Mouse (Mus musculus) stomach, embryonic 15.5 days (tissue): ENCODE data around the gene Abca5. TPM values are rescaled to one million over a fixed set of nuclear protein-coding genes. Genes with fewer than 3 reads are reported as not detected.

Experiments used
- ATAC-seq: fragments of 200-750 bp; cut with Nextera tagmentation; 2 replicates; pipeline ENCODE4 v1.8.0; 2017; ENCODE audit warnings: low read depth, moderate number of reproducible peaks, moderate TSS enrichment; ENCODE audit not compliant: insufficient read depth, low FRiP score
- H3K27ac ChIP-seq: fragments of 300-500 bp; sonication (generic); 2 replicates; pipeline ENCODE4 v1.5.1; 2015; ENCODE audit warnings: mild to moderate bottlenecking, inconsistent platforms
- H3K27me3 ChIP-seq: fragments of 300-500 bp; sonication (generic); replicated peaks from 2 replicates; pipeline ENCODE4 v1.6.1; 2015; ENCODE audit warnings: inconsistent platforms
- H3K36me3 ChIP-seq: fragments of 300-500 bp; sonication (generic); 2 replicates; pipeline ENCODE4 v1.6.1; 2015; ENCODE audit warnings: inconsistent platforms
- H3K4me1 ChIP-seq: fragments of 300-500 bp; sonication (generic); 2 replicates; pipeline ENCODE4 v1.6.1; 2015; ENCODE audit warnings: inconsistent platforms
- H3K4me2 ChIP-seq: fragments of 300-500 bp; sonication (generic); 2 replicates; pipeline ENCODE4 v1.6.1; 2015; ENCODE audit warnings: mild to moderate bottlenecking, inconsistent platforms
- H3K4me3 ChIP-seq: fragments of 300-500 bp; sonication (generic); replicated peaks from 2 replicates; pipeline ENCODE4 v1.5.1; 2015; ENCODE audit warnings: inconsistent platforms
- H3K9ac ChIP-seq: fragments of 300-500 bp; sonication (generic); 2 replicates; pipeline ENCODE4 v1.6.1; 2015; ENCODE audit warnings: inconsistent platforms
- H3K9me3 ChIP-seq: fragments of 300-500 bp; sonication (generic); 2 replicates; pipeline ENCODE4 v1.6.1; 2016; ENCODE audit warnings: inconsistent platforms
- WGBS: fragments of 180-500 bp; shearing (Covaris S2); methylation state at CpG from one replicate; pipeline ENCODE4 v1.1.7; 2015; 5-methylcytosine and 5-hydroxymethylcytosine counted together
- polyA plus RNA-seq: library from polyadenylated mRNA; unstranded; fragments of >200 nt; fragmentation: Nextera tagmentation; extraction: Ambion mirVana; gene quantifications from 2 replicates; pipeline ENCODE4 v1.2.1, GENCODE M21; 2015

The Abca5 gene
- polyA plus RNA-seq, 1 experiment from 2014 or later = 3.2 TPM

DNA sequence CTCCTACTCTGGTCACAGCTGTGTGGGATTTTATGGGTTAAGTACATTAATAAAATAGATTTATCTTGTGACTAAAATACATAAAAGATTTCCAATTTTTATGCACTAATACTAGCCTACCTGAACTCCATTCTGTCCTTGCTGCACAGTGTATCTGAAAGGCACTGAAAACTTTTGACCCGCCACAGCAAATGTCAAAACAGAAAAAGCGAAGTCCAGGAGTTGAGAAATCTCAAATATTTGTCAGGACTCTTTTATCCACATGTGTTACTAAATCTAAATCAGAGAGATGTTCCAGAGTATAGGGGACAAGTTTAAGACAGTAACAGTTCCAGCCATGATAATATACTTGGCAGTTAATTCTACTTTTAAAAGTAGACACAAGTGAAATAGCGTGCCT, 85.3 kb downstream of the Abca5 start:
- Histone ChIP-seq H3K27ac (no peak overlapping the region), H3K4me1 (no peaks in the 10 kb centered on the region), H3K36me3 (no peaks in the 10 kb centered on the region), H3K4me2 (no peak overlapping the region), H3K4me3 (no peak overlapping the region), H3K9ac (no peak overlapping the region), H3K9me3 (no peaks in the 10 kb centered on the region), H3K27me3 (no peaks in the 10 kb centered on the region)
- 67% methylated on average over 3 of the region's 3 CpGs for WGBS
- ATAC-seq = no peak

GRCm38 (mm10) chr11:110251534-110251933, 86.0 kb downstream of the Abca5 start, which contains the start of gene Abca6:
TSS of gene Abca6 (minus strand) at chr11:110251776.
- WGBS = 10% methylated on average over 8 of the region's 8 CpGs
- no peak for ATAC-seq
- H3K9ac ChIP-seq = no peak within 1 kb of the TSS
- no peaks in the 10 kb centered on the region for H3K4me1 ChIP-seq
- H3K27ac ChIP-seq = no peak within 1 kb of the TSS
- H3K4me3 ChIP-seq = peak within 1 kb of the TSS; percentile 24; the same call in 1 of the 2 replicates
- peak within 1 kb of the TSS; percentile 41 for H3K4me2 ChIP-seq
- H3K9me3 ChIP-seq = no peaks in the 10 kb centered on the region
- no peaks in the 10 kb centered on the region for H3K36me3 ChIP-seq
- no peaks in the 10 kb centered on the region for H3K27me3 ChIP-seq

GRCm38 (mm10) chr11:110244730-110245129, 92.8 kb downstream of the Abca5 start:
- 83% methylated on average over 10 of the region's 10 CpGs for WGBS
- Histone ChIP-seq H3K9me3 (no peaks in the 10 kb centered on the region), H3K27me3 (no peaks in the 10 kb centered on the region), H3K9ac (no peak overlapping the region), H3K36me3 (no peaks in the 10 kb centered on the region), H3K27ac (no peak overlapping the region), H3K4me3 (no peak overlapping the region), H3K4me1 (no peaks in the 10 kb centered on the region), H3K4me2 (no peak overlapping the region)
- ATAC-seq = no peak

DNA sequence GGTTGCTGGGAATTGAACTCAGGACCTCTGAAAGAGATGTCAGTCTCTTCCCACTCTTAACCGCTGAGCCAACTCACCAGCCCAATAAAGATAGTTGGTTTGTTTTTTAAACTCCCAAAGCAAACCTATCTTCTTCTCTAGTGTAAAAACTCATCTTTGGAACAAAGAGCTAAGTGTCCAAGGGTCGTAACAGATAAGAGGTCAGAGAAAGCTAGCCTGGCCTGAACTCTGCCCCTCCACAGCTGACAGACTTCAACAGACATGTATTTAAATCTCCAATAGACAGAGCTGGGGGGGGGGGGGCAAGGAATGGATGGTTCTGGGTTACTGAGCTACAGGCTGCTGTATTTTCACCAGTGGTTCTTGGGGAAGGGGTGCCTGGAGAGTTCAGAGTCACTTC, 100.0 kb downstream of the Abca5 start:
- ATAC-seq = no peak
- Histone ChIP-seq H3K4me3 (no peak overlapping the region), H3K27me3 (no peaks in the 10 kb centered on the region), H3K9me3 (no peaks in the 10 kb centered on the region), H3K9ac (no peak overlapping the region), H3K4me2 (no peak overlapping the region), H3K4me1 (no peaks in the 10 kb centered on the region), H3K27ac (no peak overlapping the region), H3K36me3 (no peaks in the 10 kb centered on the region)
- WGBS = 77% methylated on average over 2 of the region's 2 CpGs

DNA sequence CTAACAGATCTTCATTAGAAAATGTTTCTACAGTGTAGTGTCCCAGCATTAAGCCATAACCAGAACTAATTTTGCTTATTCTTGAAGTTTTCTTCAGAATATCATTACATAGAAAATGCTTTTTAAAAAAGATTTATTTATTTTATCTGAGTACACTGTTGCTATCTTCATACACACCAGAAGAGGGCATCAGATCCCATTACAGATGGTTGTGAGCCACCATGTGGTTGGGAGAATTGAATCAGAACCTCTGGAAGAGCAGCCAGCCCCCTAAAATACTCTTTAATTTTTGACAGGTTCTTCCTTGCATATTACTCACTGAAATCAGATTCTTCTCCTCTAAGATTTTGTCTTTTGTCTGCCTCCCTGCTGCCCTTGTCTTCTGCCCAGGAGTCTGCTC, 104.5 kb downstream of the Abca5 start:
- no peak overlapping the region for H3K27ac ChIP-seq
- H3K9me3 ChIP-seq = no peaks in the 10 kb centered on the region
- H3K27me3 ChIP-seq = no peaks in the 10 kb centered on the region
- no peaks in the 10 kb centered on the region for H3K36me3 ChIP-seq
- no peak overlapping the region for H3K9ac ChIP-seq
- no peak overlapping the region for H3K4me2 ChIP-seq
- no peak overlapping the region for H3K4me3 ChIP-seq
- ATAC-seq = no peak
- H3K4me1 ChIP-seq = no peaks in the 10 kb centered on the region

Other genes starting within 250 kb of the Abca5 start
- gene Abca8a, start 241.7 kb downstream of the Abca5 start, polyA plus RNA-seq = 1.4 and 2.9 TPM in 2 replicates
- gene Abca9, start 169.5 kb downstream of the Abca5 start, polyA plus RNA-seq = 1.7 and 1.8 TPM in 2 replicates
- 0.59 and 0.83 TPM in 2 replicates for gene Abca6, start 85.9 kb downstream of the Abca5 start, polyA plus RNA-seq
- 17.0 and 18.9 TPM in 2 replicates for gene Map2k6, start 61.4 kb upstream of the Abca5 start, polyA plus RNA-seq